13 mouse cellular contexts compared by ENCODE assay signal in the genomic region with DNA sequence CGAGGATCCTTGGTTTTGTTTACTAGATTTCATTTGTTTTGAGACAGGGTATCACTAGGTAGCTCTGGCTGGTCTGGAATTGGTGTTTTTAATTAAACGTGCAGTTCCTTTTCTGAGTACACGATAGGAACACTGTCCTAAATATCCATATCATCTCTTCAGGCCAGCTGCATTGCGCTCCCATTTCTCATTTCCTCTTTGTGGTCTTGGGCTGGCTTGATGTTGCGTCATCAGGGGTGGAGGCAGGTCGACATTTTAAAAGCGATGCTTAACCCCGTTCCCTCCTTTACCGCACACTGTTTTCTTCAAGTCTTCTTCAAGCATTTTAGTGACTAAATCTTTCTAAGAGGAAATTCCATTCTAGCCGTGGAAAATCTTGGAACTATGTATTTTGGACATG.
DNase-seq lines count a peak whose midpoint lies in the region; ATAC-seq and TF ChIP-seq lines count a peak whose summit lies in the region.
"Had no signal": no experiment of that assay in that cellular context is flagged by ENCODE, and none has a peak within 500 bp of the region (broad histone marks: within the 10 kb centered on the region; RNA-seq: fewer than 3 reads in every experiment).

No protein-coding gene starts in this region.

- no peak for TF ChIP-seq POLR2A in lung, adult 2 months (IDR thresholded peaks at IDR 0.05; ENCODE audit: borderline replicate concordance, extremely low read depth, low read depth, low read length)

- no peaks in the 10 kb centered on the region for H3K36me3 ChIP-seq in neural tube, embryonic 15.5 days
- H3K36me3 ChIP-seq: liver, embryonic 15.5 days; midbrain, embryonic 15.5 days had no signal

- H3K9me3 ChIP-seq in neural tube, embryonic 15.5 days (replicated peaks) = no peaks in the 10 kb centered on the region
- H3K9me3 ChIP-seq: liver, embryonic 15.5 days; midbrain, embryonic 15.5 days had no signal

- no peaks in the 10 kb centered on the region for H3K4me1 ChIP-seq in lung, adult 2 months (ENCODE audit: control insufficient read depth, insufficient read depth, low read length)
- H3K4me1 ChIP-seq in neural tube, embryonic 15.5 days = peaks cover 12% of the 10 kb centered on the region
- H3K4me1 ChIP-seq: liver, embryonic 15.5 days; midbrain, embryonic 15.5 days had no signal

- intact Hi-C loops in gastrocnemius, adult 2 months (cut with DNase I) = no loop called here

- ATAC-seq in megakaryocyte progenitor cell, adult 5-6 weeks (replicated peaks; ENCODE audit: poor library complexity) = peak; percentile 96
- no peak for ATAC-seq in neural tube, embryonic 15.5 days (ENCODE audit: low FRiP score)
- ATAC-seq: midbrain, embryonic 15.5 days had no signal

- DNase-seq in gastrocnemius, adult 2 months = no peak
- no peak for DNase-seq in gastrocnemius, adult 8-10 months (ENCODE audit: low spot score in 2 of 2)
- peak; percentile 16 to 41 for DNase-seq in lung, adult 18-20 months
- DNase-seq in lung, adult 2 months = no peak
- DNase-seq in MEL-GATA-1-ER (ENCODE audit: extremely low read depth, low read depth) = peak; percentile 51
- DNase-seq in layer of hippocampus, postnatal 25 days (ENCODE audit: extremely low spot score in 1 of 2, low spot score in 1 of 2) = no peak
- DNase-seq: cerebellum, postnatal 14 days; gastrocnemius, postnatal 25 days had no signal

- TF ChIP-seq CTCF in gastrocnemius, adult 2 months (IDR thresholded peaks at IDR 0.05) = no peak
- no peak for TF ChIP-seq CTCF in lung, adult 2 months (IDR thresholded peaks at IDR 0.05; ENCODE audit: insufficient read depth, low read length)

- H3K4me3 ChIP-seq in gastrocnemius, adult 2 months = no peak overlapping the region
- no peak overlapping the region for H3K4me3 ChIP-seq in lung, adult 2 months (replicated peaks; ENCODE audit: extremely low read depth, low read depth, low read length)
- H3K4me3 ChIP-seq in neural tube, embryonic 15.5 days (replicated peaks) = no peak overlapping the region
- H3K4me3 ChIP-seq: liver, embryonic 15.5 days; midbrain, embryonic 15.5 days had no signal

- H3K4me2 ChIP-seq in neural tube, embryonic 15.5 days = no peak overlapping the region
- H3K4me2 ChIP-seq: hindbrain, embryonic 14.5 days; liver, embryonic 15.5 days; midbrain, embryonic 15.5 days had no signal

- H3K27me3 ChIP-seq in neural tube, embryonic 15.5 days (replicated peaks) = no peaks in the 10 kb centered on the region
- H3K27me3 ChIP-seq: liver, embryonic 15.5 days; midbrain, embryonic 15.5 days had no signal

- WGBS in lung, adult 2 months = 66% methylated on average over 10 of the region's 10 CpGs
- WGBS in neural tube, embryonic 15.5 days = 88% methylated on average over 10 of the region's 10 CpGs

- peak overlapping the region; percentile 38; the same call in 1 of the 2 replicates for H3K27ac ChIP-seq in gastrocnemius, adult 2 months
- H3K27ac ChIP-seq in neural tube, embryonic 15.5 days (replicated peaks) = no peak overlapping the region
- H3K27ac ChIP-seq: hindbrain, embryonic 14.5 days; liver, embryonic 15.5 days; midbrain, embryonic 15.5 days had no signal

- no peak overlapping the region for H3K9ac ChIP-seq in neural tube, embryonic 15.5 days (replicated peaks)
- H3K9ac ChIP-seq: hindbrain, embryonic 14.5 days; liver, embryonic 15.5 days; midbrain, embryonic 15.5 days had no signal

Comparison
In these comparisons a context has a peak if more than half of its experiments do, and no peak if none do; other contexts are left out.
1. DNase-seq: peak in lung, adult 18-20 months (2 of 2) and MEL-GATA-1-ER (single experiment); none in gastrocnemius, adult 2 months (single experiment), gastrocnemius, adult 8-10 months (0 of 2), lung, adult 2 months (single experiment) and layer of hippocampus, postnatal 25 days (0 of 2).